Mouse (Mus musculus) CH12.LX (cell line): ENCODE data around the gene Hsf5.

Experiments used
- MEF2A ChIP-seq: IDR thresholded peaks from 2 replicates; pipeline ENCODE4 v1.6.1; 2014; ENCODE audit warnings: low read depth, mild to moderate bottlenecking, inconsistent platforms, low read length, improper control_type of control experiment, borderline replicate concordance
- USF2 ChIP-seq: conservative IDR thresholded peaks from 2 replicates; pipeline ENCODE4 v1.6.1; 2011; ENCODE audit warnings: low read depth, low read length, improper control_type of control experiment

DNA sequence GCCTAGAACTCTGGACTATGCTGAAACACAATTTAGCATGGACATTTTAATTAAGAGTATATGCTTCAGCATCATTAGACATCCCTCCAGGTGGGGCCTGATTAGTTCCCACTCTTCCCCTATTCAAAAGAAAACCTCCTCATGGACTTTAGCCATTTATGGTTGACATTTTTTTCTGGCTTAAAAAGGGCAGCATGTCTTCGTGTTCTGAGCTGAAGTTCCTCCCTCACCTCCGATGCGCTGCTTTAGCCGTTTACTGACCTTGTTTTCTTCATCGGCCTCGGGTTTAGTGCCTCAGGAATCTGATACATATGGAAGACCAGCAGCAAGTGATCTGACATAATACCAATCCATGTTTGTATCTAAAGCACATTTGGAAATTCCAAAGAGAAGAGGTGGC is 47.0 kb downstream of the Hsf5 start:
- TF ChIP-seq USF2: no peak
- no peak for TF ChIP-seq MEF2A
